Mouse (Mus musculus) thymus, adult 2 months (tissue): ENCODE measurements around the gene Sgf29.

Experiments
- CTCF ChIP-seq: fragments of 200-500 bp; IDR thresholded peaks from 2 replicates; pipeline ENCODE4 v1.5.1; 2012; ENCODE audit warnings: mild to moderate bottlenecking, control low read depth, low read length, moderate library complexity, borderline replicate concordance; ENCODE audit not compliant: control insufficient read depth, poor library complexity, insufficient read depth; ENCODE audit errors: extremely low read depth
- POLR2A ChIP-seq: fragments of 200-500 bp; IDR thresholded peaks from 2 replicates; pipeline ENCODE4 v1.6.1; 2012; ENCODE audit warnings: mild to moderate bottlenecking, low read length, control low read depth, moderate library complexity; ENCODE audit not compliant: control insufficient read depth, poor library complexity, insufficient read depth; ENCODE audit errors: extremely low read depth

GRCm38 (mm10) chr7:126621452-126622359 is 27.4 kb upstream of the Sgf29 start:
- TF ChIP-seq CTCF = no peak
- TF ChIP-seq POLR2A = no peak
